Mouse (Mus musculus): ENCODE results near the gene Pnmal2. TPM values are rescaled to one million over a fixed set of nuclear protein-coding genes. Genes with fewer than 3 reads are reported as not detected.

Gene Pnmal2
- polyA plus RNA-seq, 1 experiment from 2014 or later = 0.06 TPM

GRCm38 (mm10) chr7:16945419-16945818 lies 937 bp downstream of the Pnmal2 start:
- Histone ChIP-seq H3K27me3 (ENCODE audit: insufficient read depth, low read length) (peaks cover 64% of the 10 kb centered on the region), H3K36me3 (replicated peaks; ENCODE audit: insufficient read depth, low read length) (no peaks in the 10 kb centered on the region), H3K4me2 (ENCODE audit: low read depth, low read length) (no peak overlapping the region), H3K27ac (ENCODE audit: low read depth) (no peak overlapping the region), H3K4me3 (ENCODE audit: low read depth, low read length) (0 out of 2 replicates have a peak overlapping the region, but pooled peaks have one; percentile 47), H3K9me3 (ENCODE audit: low read length) (no peaks in the 10 kb centered on the region), H3K4me1 (ENCODE audit: insufficient read depth) (peaks cover 17% of the 10 kb centered on the region), H3K9ac (replicated peaks) (no peak overlapping the region)
- ATAC-seq (no peak), DNase-seq (no peak)
- WGBS (ENCODE audit: insufficient replicate concordance) = 18% methylated on average over 17 of the region's 17 CpGs
- TF ChIP-seq EP300 (IDR thresholded peaks at IDR 0.05; ENCODE audit: low read depth) (no peak), CTCF (IDR thresholded peaks at IDR 0.05; ENCODE audit: low read depth) (no peak)

GRCm38 (mm10) chr7:16946441-16947348 lies 2.2 kb downstream of the Pnmal2 start:
- no peak overlapping the region for H3K9ac ChIP-seq (replicated peaks)
- 5% methylated on average over 52 of the region's 53 CpGs for WGBS (ENCODE audit: insufficient replicate concordance)
- no peak overlapping the region for H3K27ac ChIP-seq (ENCODE audit: low read depth)
- no peak for DNase-seq
- no peaks in the 10 kb centered on the region for H3K9me3 ChIP-seq (ENCODE audit: low read length)
- no peak for ATAC-seq
- peak overlapping the region; percentile 40 for H3K4me2 ChIP-seq (ENCODE audit: low read depth, low read length)
- TF ChIP-seq EP300 (IDR thresholded peaks at IDR 0.05; ENCODE audit: low read depth) (no peak), CTCF (IDR thresholded peaks at IDR 0.05; ENCODE audit: low read depth) (no peak)
- H3K4me1 ChIP-seq (ENCODE audit: insufficient read depth) = peaks cover 17% of the 10 kb centered on the region
- H3K27me3 ChIP-seq (ENCODE audit: insufficient read depth, low read length) = peaks cover 64% of the 10 kb centered on the region
- no peaks in the 10 kb centered on the region for H3K36me3 ChIP-seq (replicated peaks; ENCODE audit: insufficient read depth, low read length)
- peak overlapping the region; percentile 25 for H3K4me3 ChIP-seq (ENCODE audit: low read depth, low read length)

- peaks cover 64% of the 10 kb centered on the region for H3K27me3 ChIP-seq (ENCODE audit: insufficient read depth, low read length)
- no peak overlapping the region for H3K4me2 ChIP-seq (ENCODE audit: low read depth, low read length)
- TF ChIP-seq EP300 (IDR thresholded peaks at IDR 0.05; ENCODE audit: low read depth) (no peak), CTCF (IDR thresholded peaks at IDR 0.05; ENCODE audit: low read depth) (no peak)
- DNase-seq (no peak), ATAC-seq (no peak)
- no peak overlapping the region for H3K27ac ChIP-seq (ENCODE audit: low read depth)
- peak overlapping the region; percentile 25; the same call in 1 of the 2 replicates for H3K4me3 ChIP-seq (ENCODE audit: low read depth, low read length)
- no peaks in the 10 kb centered on the region for H3K9me3 ChIP-seq (ENCODE audit: low read length)
- peaks cover 17% of the 10 kb centered on the region for H3K4me1 ChIP-seq (ENCODE audit: insufficient read depth)
- no peak overlapping the region for H3K9ac ChIP-seq (replicated peaks)
- WGBS (ENCODE audit: insufficient replicate concordance) = 17% methylated on average over 22 of the region's 22 CpGs
- no peaks in the 10 kb centered on the region for H3K36me3 ChIP-seq (replicated peaks; ENCODE audit: insufficient read depth, low read length)
These were observed 2.9 kb downstream of the Pnmal2 start for GRCm38 (mm10) chr7:16947349-16947895.

- no peak overlapping the region for H3K4me2 ChIP-seq (ENCODE audit: low read depth, low read length)
- ATAC-seq (no peak), DNase-seq (no peak)
- H3K9me3 ChIP-seq (ENCODE audit: low read length) = no peaks in the 10 kb centered on the region
- no peak overlapping the region for H3K9ac ChIP-seq (replicated peaks)
- no peak for TF ChIP-seq CTCF (IDR thresholded peaks at IDR 0.05; ENCODE audit: low read depth)
- TF ChIP-seq EP300 (IDR thresholded peaks at IDR 0.05; ENCODE audit: low read depth) = no peak
- 14% methylated on average over 4 of the region's 4 CpGs for WGBS (ENCODE audit: insufficient replicate concordance)
- peaks cover 17% of the 10 kb centered on the region for H3K4me1 ChIP-seq (ENCODE audit: insufficient read depth)
- H3K27me3 ChIP-seq (ENCODE audit: insufficient read depth, low read length) = peaks cover 64% of the 10 kb centered on the region
- H3K27ac ChIP-seq (ENCODE audit: low read depth) = no peak overlapping the region
- no peaks in the 10 kb centered on the region for H3K36me3 ChIP-seq (replicated peaks; ENCODE audit: insufficient read depth, low read length)
- H3K4me3 ChIP-seq (ENCODE audit: low read depth, low read length) = no peak overlapping the region
These were observed 3.5 kb downstream of the Pnmal2 start for GRCm38 (mm10) chr7:16947959-16948361.

GRCm38 (mm10) chr7:16948923-16949458 lies 4.5 kb downstream of the Pnmal2 start:
- Histone ChIP-seq H3K4me2 (ENCODE audit: low read depth, low read length) (no peak overlapping the region), H3K9ac (replicated peaks) (no peak overlapping the region), H3K27ac (ENCODE audit: low read depth) (no peak overlapping the region), H3K9me3 (ENCODE audit: low read length) (no peaks in the 10 kb centered on the region), H3K27me3 (ENCODE audit: insufficient read depth, low read length) (peaks cover 61% of the 10 kb centered on the region), H3K4me3 (ENCODE audit: low read depth, low read length) (no peak overlapping the region), H3K36me3 (replicated peaks; ENCODE audit: insufficient read depth, low read length) (no peaks in the 10 kb centered on the region), H3K4me1 (ENCODE audit: insufficient read depth) (peaks cover 17% of the 10 kb centered on the region)
- ATAC-seq (no peak), DNase-seq (no peak)
- TF ChIP-seq EP300 (IDR thresholded peaks at IDR 0.05; ENCODE audit: low read depth) = no peak
- 58% methylated on average over 8 of the region's 8 CpGs for WGBS (ENCODE audit: insufficient replicate concordance)
